Mouse (Mus musculus): ENCODE measurements around the gene Ifna15. TPM values are rescaled to one million over a fixed set of nuclear protein-coding genes. Genes with fewer than 3 reads are reported as not detected.
A peak's percentile ranks its signal among the peaks of the same experiment; 100 is the strongest.

Gene Ifna15
- polyA plus RNA-seq, 1 experiment from 2014 or later = not detected

- ATAC-seq (ENCODE audit: low FRiP score, low TSS enrichment) (no peak), DNase-seq (peak; percentile 14)
- no peaks in the 10 kb centered on the region for H3K27me3 ChIP-seq (ENCODE audit: control insufficient read depth, insufficient read depth, low read length)
- WGBS = 78% methylated on average over 7 of the region's 7 CpGs
- H3K9ac ChIP-seq (replicated peaks; ENCODE audit: low read length) = no peak overlapping the region
- no peak overlapping the region for H3K4me2 ChIP-seq (ENCODE audit: low read length)
- H3K27ac ChIP-seq (replicated peaks; ENCODE audit: low read depth, low read length) = no peak overlapping the region
- no peaks in the 10 kb centered on the region for H3K4me1 ChIP-seq (ENCODE audit: control insufficient read depth, insufficient read depth, low read length)
- H3K36me3 ChIP-seq (ENCODE audit: control insufficient read depth, insufficient read depth, low read length) = no peaks in the 10 kb centered on the region
- H3K9me3 ChIP-seq (ENCODE audit: control insufficient read depth, low read length) = no peaks in the 10 kb centered on the region
- no peak overlapping the region for H3K4me3 ChIP-seq (replicated peaks; ENCODE audit: low read depth, low read length)
These were observed 21.4 kb downstream of the Ifna15 start for GRCm38 (mm10) chr4:88536640-88537039.

GRCm38 (mm10) chr4:88535742-88536141 is 22.3 kb downstream of the Ifna15 start:
- no peaks in the 10 kb centered on the region for H3K9me3 ChIP-seq (ENCODE audit: control insufficient read depth, low read length)
- H3K4me3 ChIP-seq (replicated peaks; ENCODE audit: low read depth, low read length) = no peak overlapping the region
- 96% methylated on average over 1 of the region's 1 CpGs for WGBS
- no peak for DNase-seq
- H3K4me1 ChIP-seq (ENCODE audit: control insufficient read depth, insufficient read depth, low read length) = no peaks in the 10 kb centered on the region
- no peak for ATAC-seq (ENCODE audit: low FRiP score, low TSS enrichment)
- H3K36me3 ChIP-seq (ENCODE audit: control insufficient read depth, insufficient read depth, low read length) = no peaks in the 10 kb centered on the region
- no peaks in the 10 kb centered on the region for H3K27me3 ChIP-seq (ENCODE audit: control insufficient read depth, insufficient read depth, low read length)
- no peak overlapping the region for H3K27ac ChIP-seq (replicated peaks; ENCODE audit: low read depth, low read length)
- H3K9ac ChIP-seq (replicated peaks; ENCODE audit: low read length) = no peak overlapping the region
- H3K4me2 ChIP-seq (ENCODE audit: low read length) = no peak overlapping the region

GRCm38 (mm10) chr4:88534903-88535302 is 23.1 kb downstream of the Ifna15 start:
- ATAC-seq (ENCODE audit: low FRiP score, low TSS enrichment) = no peak
- WGBS = 98% methylated on average over 1 of the region's 1 CpGs

GRCm38 (mm10) chr4:88533499-88533898 is 24.5 kb downstream of the Ifna15 start:
- ATAC-seq (ENCODE audit: low FRiP score, low TSS enrichment) = no peak
- H3K4me2 ChIP-seq (ENCODE audit: low read length) = no peak overlapping the region
- no peak overlapping the region for H3K27ac ChIP-seq (replicated peaks; ENCODE audit: low read depth, low read length)
- H3K9me3 ChIP-seq (ENCODE audit: control insufficient read depth, low read length) = no peaks in the 10 kb centered on the region
- H3K27me3 ChIP-seq (ENCODE audit: control insufficient read depth, insufficient read depth, low read length) = no peaks in the 10 kb centered on the region
- H3K4me1 ChIP-seq (ENCODE audit: control insufficient read depth, insufficient read depth, low read length) = no peaks in the 10 kb centered on the region
- H3K9ac ChIP-seq (replicated peaks; ENCODE audit: low read length) = no peak overlapping the region
- H3K4me3 ChIP-seq (replicated peaks; ENCODE audit: low read depth, low read length) = no peak overlapping the region
- DNase-seq = no peak
- no peaks in the 10 kb centered on the region for H3K36me3 ChIP-seq (ENCODE audit: control insufficient read depth, insufficient read depth, low read length)
- 98% methylated on average over 2 of the region's 2 CpGs for WGBS

More at GRCm38 (mm10) chr4:88534903-88535302, 23.1 kb downstream of the Ifna15 start:
- Histone ChIP-seq H3K36me3 (ENCODE audit: control insufficient read depth, insufficient read depth, low read length) (no peaks in the 10 kb centered on the region), H3K4me2 (ENCODE audit: low read length) (no peak overlapping the region), H3K9ac (replicated peaks; ENCODE audit: low read length) (no peak overlapping the region), H3K27me3 (ENCODE audit: control insufficient read depth, insufficient read depth, low read length) (no peaks in the 10 kb centered on the region), H3K4me3 (replicated peaks; ENCODE audit: low read depth, low read length) (no peak overlapping the region), H3K27ac (replicated peaks; ENCODE audit: low read depth, low read length) (no peak overlapping the region), H3K9me3 (ENCODE audit: control insufficient read depth, low read length) (no peaks in the 10 kb centered on the region), H3K4me1 (ENCODE audit: control insufficient read depth, insufficient read depth, low read length) (no peaks in the 10 kb centered on the region)
- DNase-seq = no peak

GRCm38 (mm10) chr4:88530892-88531291 is 27.2 kb downstream of the Ifna15 start:
- H3K4me1 ChIP-seq (ENCODE audit: control insufficient read depth, insufficient read depth, low read length) = no peaks in the 10 kb centered on the region
- ATAC-seq (ENCODE audit: low FRiP score, low TSS enrichment) (no peak), DNase-seq (no peak)
- no peak overlapping the region for H3K9ac ChIP-seq (replicated peaks; ENCODE audit: low read length)
- H3K27me3 ChIP-seq (ENCODE audit: control insufficient read depth, insufficient read depth, low read length) = no peaks in the 10 kb centered on the region
- no peaks in the 10 kb centered on the region for H3K36me3 ChIP-seq (ENCODE audit: control insufficient read depth, insufficient read depth, low read length)
- WGBS = 96% methylated on average over 2 of the region's 2 CpGs
- no peak overlapping the region for H3K27ac ChIP-seq (replicated peaks; ENCODE audit: low read depth, low read length)
- no peaks in the 10 kb centered on the region for H3K9me3 ChIP-seq (ENCODE audit: control insufficient read depth, low read length)
- no peak overlapping the region for H3K4me3 ChIP-seq (replicated peaks; ENCODE audit: low read depth, low read length)
- H3K4me2 ChIP-seq (ENCODE audit: low read length) = no peak overlapping the region

- no peak overlapping the region for H3K4me2 ChIP-seq (ENCODE audit: low read length)
- H3K36me3 ChIP-seq (ENCODE audit: control insufficient read depth, insufficient read depth, low read length) = no peaks in the 10 kb centered on the region
- DNase-seq (no peak), ATAC-seq (ENCODE audit: low FRiP score, low TSS enrichment) (no peak)
- no peak overlapping the region for H3K9ac ChIP-seq (replicated peaks; ENCODE audit: low read length)
- no peak overlapping the region for H3K4me3 ChIP-seq (replicated peaks; ENCODE audit: low read depth, low read length)
- H3K9me3 ChIP-seq (ENCODE audit: control insufficient read depth, low read length) = no peaks in the 10 kb centered on the region
- H3K27ac ChIP-seq (replicated peaks; ENCODE audit: low read depth, low read length) = no peak overlapping the region
- H3K27me3 ChIP-seq (ENCODE audit: control insufficient read depth, insufficient read depth, low read length) = no peaks in the 10 kb centered on the region
- 75% methylated on average over 4 of the region's 4 CpGs for WGBS
- no peaks in the 10 kb centered on the region for H3K4me1 ChIP-seq (ENCODE audit: control insufficient read depth, insufficient read depth, low read length)
These were observed 27.8 kb downstream of the Ifna15 start for GRCm38 (mm10) chr4:88530271-88530670.

- Histone ChIP-seq H3K4me3 (replicated peaks; ENCODE audit: low read depth, low read length) (no peak overlapping the region), H3K36me3 (ENCODE audit: control insufficient read depth, insufficient read depth, low read length) (no peaks in the 10 kb centered on the region), H3K27ac (replicated peaks; ENCODE audit: low read depth, low read length) (no peak overlapping the region), H3K4me1 (ENCODE audit: control insufficient read depth, insufficient read depth, low read length) (no peaks in the 10 kb centered on the region), H3K9ac (replicated peaks; ENCODE audit: low read length) (no peak overlapping the region), H3K9me3 (ENCODE audit: control insufficient read depth, low read length) (no peaks in the 10 kb centered on the region), H3K4me2 (ENCODE audit: low read length) (no peak overlapping the region), H3K27me3 (ENCODE audit: control insufficient read depth, insufficient read depth, low read length) (no peaks in the 10 kb centered on the region)
- 90% methylated on average over 5 of the region's 5 CpGs for WGBS
- no peak for DNase-seq
- no peak for ATAC-seq (ENCODE audit: low FRiP score, low TSS enrichment)
These were observed 31.5 kb downstream of the Ifna15 start for GRCm38 (mm10) chr4:88526379-88527049.

- Histone ChIP-seq H3K4me1 (ENCODE audit: control insufficient read depth, insufficient read depth, low read length) (no peaks in the 10 kb centered on the region), H3K27me3 (ENCODE audit: control insufficient read depth, insufficient read depth, low read length) (no peaks in the 10 kb centered on the region), H3K36me3 (ENCODE audit: control insufficient read depth, insufficient read depth, low read length) (no peaks in the 10 kb centered on the region), H3K27ac (replicated peaks; ENCODE audit: low read depth, low read length) (no peak overlapping the region), H3K9ac (replicated peaks; ENCODE audit: low read length) (no peak overlapping the region), H3K4me2 (ENCODE audit: low read length) (no peak overlapping the region), H3K4me3 (replicated peaks; ENCODE audit: low read depth, low read length) (no peak overlapping the region), H3K9me3 (ENCODE audit: control insufficient read depth, low read length) (no peaks in the 10 kb centered on the region)
- DNase-seq (no peak), ATAC-seq (ENCODE audit: low FRiP score, low TSS enrichment) (no peak)
- 90% methylated on average over 3 of the region's 3 CpGs for WGBS
These were observed 32.7 kb downstream of the Ifna15 start for GRCm38 (mm10) chr4:88525393-88525792.

GRCm38 (mm10) chr4:88523241-88523640 is 34.8 kb downstream of the Ifna15 start:
- DNase-seq (peak; percentile 12), ATAC-seq (ENCODE audit: low FRiP score, low TSS enrichment) (no peak)
- Histone ChIP-seq H3K4me2 (ENCODE audit: low read length) (no peak overlapping the region), H3K27ac (replicated peaks; ENCODE audit: low read depth, low read length) (no peak overlapping the region), H3K27me3 (ENCODE audit: control insufficient read depth, insufficient read depth, low read length) (no peaks in the 10 kb centered on the region), H3K9me3 (ENCODE audit: control insufficient read depth, low read length) (no peaks in the 10 kb centered on the region), H3K4me1 (ENCODE audit: control insufficient read depth, insufficient read depth, low read length) (no peaks in the 10 kb centered on the region), H3K4me3 (replicated peaks; ENCODE audit: low read depth, low read length) (no peak overlapping the region), H3K36me3 (ENCODE audit: control insufficient read depth, insufficient read depth, low read length) (no peaks in the 10 kb centered on the region), H3K9ac (replicated peaks; ENCODE audit: low read length) (no peak overlapping the region)

All from midbrain, embryonic 14.5 days (tissue).